8 mouse cellular contexts compared by ENCODE assay signal in the genomic region with DNA sequence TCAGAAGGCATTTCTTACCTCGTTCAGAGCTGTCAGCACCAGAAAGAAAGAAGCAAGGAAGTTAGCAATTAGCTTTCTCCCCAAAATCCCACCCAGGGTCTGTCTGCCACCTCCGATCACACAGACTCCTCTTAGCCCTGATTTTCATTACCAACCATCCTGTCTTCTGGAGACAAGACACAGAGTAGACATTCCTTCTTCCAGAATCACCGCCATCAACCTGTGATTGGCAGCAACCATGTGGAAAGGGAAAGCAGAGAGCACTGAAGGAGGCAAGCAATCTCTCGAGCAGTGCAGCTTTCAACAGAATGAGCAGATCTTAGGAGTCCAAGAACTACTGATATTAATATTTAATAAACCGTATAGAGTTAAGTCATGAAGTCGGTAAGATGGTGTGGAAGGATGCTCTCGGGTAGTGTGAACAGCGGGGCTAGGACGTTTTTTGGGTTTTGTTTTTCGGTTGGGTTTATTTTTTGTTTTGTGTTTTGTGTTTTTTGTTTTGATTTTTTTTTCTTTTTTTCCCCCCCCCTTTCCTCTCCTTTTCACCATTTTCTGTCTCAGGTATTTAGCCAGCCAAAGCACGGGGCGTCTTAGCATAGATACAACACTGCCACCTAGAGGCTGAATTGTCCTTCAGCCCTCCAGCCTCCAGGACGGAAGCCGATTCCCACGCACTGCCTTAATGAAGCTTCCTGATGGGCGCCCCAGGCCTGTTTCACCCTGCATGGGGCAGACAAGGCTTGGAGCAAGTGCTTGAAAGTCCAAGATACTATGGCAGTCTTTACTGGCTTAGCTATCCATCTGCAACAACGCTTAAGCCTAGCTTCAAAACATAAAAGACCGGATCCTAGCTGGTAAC.
DNase-seq lines count a peak whose midpoint lies in the region; TF ChIP-seq lines count a peak whose summit lies in the region.

No protein-coding gene starts in this region.

- no peaks in the 10 kb centered on the region for H3K9me3 ChIP-seq in limb, embryonic 10.5 days (replicated peaks)

- no peak for TF ChIP-seq EP300 in heart, adult 2 months (IDR thresholded peaks at IDR 0.05; ENCODE audit: insufficient read depth, low read depth, low read length)

- DNase-seq in urinary bladder, postnatal 14 days (ENCODE audit: low spot score) = peak; percentile 60
- DNase-seq in urinary bladder, postnatal 10 days (ENCODE audit: low spot score) = no peak
- DNase-seq in embryo, embryonic 9.5 days (ENCODE audit: extremely low spot score) = peak; percentile 70
- DNase-seq in heart, adult 2 months = peak; percentile 10 to 31
- peak; percentile 58 for DNase-seq in kidney, adult 9 months
- peak; percentile 78 for DNase-seq in limb, embryonic 10.5 days (ENCODE audit: low spot score)
- DNase-seq in neural tube, embryonic 10.5 days (ENCODE audit: extremely low spot score, low spot score) = peak; percentile 70
- peak; percentile 48 for DNase-seq in urinary bladder, postnatal 25 days (ENCODE audit: low spot score)

- H3K4me3 ChIP-seq in heart, adult 2 months = no peak overlapping the region
- no peak overlapping the region for H3K4me3 ChIP-seq in limb, embryonic 10.5 days

- peak; percentile 80 for TF ChIP-seq CTCF in heart, adult 2 months (IDR thresholded peaks at IDR 0.05)

- intact Hi-C loops in heart, adult 2 months (cut with DNase I) = loop anchor here (2.0 kb wide), 1 partner anchor 83 kb away; no protein-coding TSS in a partner anchor

- H3K4me1 ChIP-seq in heart, adult 2 months (ENCODE audit: control insufficient read depth, insufficient read depth, low read length) = no peaks in the 10 kb centered on the region
- H3K4me1 ChIP-seq in limb, embryonic 10.5 days = peaks cover 9% of the 10 kb centered on the region

- H3K27me3 ChIP-seq in heart, adult 2 months (ENCODE audit: control insufficient read depth, insufficient read depth, low read length) = no peaks in the 10 kb centered on the region
- 0 out of 2 replicates have a peak, but pooled peaks cover 5% of the 10 kb centered on the region for H3K27me3 ChIP-seq in limb, embryonic 10.5 days (ENCODE audit: low read depth, poor library complexity, severe bottlenecking)

- no peak overlapping the region for H3K27ac ChIP-seq in heart, adult 2 months
- no peak overlapping the region for H3K27ac ChIP-seq in limb, embryonic 10.5 days

- H3K79me2 ChIP-seq in heart, adult 2 months (replicated peaks; ENCODE audit: control insufficient read depth, insufficient read depth, low read length) = no peaks in the 10 kb centered on the region

- H3K9ac ChIP-seq in heart, adult 2 months (ENCODE audit: low read depth, low read length) = no peak overlapping the region

- H3K36me3 ChIP-seq in heart, adult 2 months (ENCODE audit: control insufficient read depth, insufficient read depth, low read length) = no peaks in the 10 kb centered on the region
- H3K36me3 ChIP-seq in limb, embryonic 10.5 days = no peaks in the 10 kb centered on the region

- TF ChIP-seq POLR2A in heart, adult 2 months (IDR thresholded peaks at IDR 0.05; ENCODE audit: insufficient read depth, low read depth, low read length) = no peak

- WGBS in heart, adult 2 months = 30% methylated on average over 18 of the region's 18 CpGs
- WGBS in limb, embryonic 10.5 days = 42% methylated on average over 18 of the region's 18 CpGs
